Mouse (Mus musculus): ENCODE measurements around the gene Rsf1.

Rsf1 gene

GRCm38 (mm10) chr7:97631290-97631689 is 51.6 kb downstream of the Rsf1 start:
- no peak for DNase-seq (ENCODE audit: low read depth, low spot score)

GRCm38 (mm10) chr7:97632897-97633296 is 53.2 kb downstream of the Rsf1 start:
- no peak for DNase-seq (ENCODE audit: low read depth, low spot score)

- DNase-seq (ENCODE audit: low read depth, low spot score) = no peak
Observed at GRCm38 (mm10) chr7:97645060-97645459, 65.4 kb downstream of the Rsf1 start.

- no peak for DNase-seq (ENCODE audit: low read depth, low spot score)
Observed at GRCm38 (mm10) chr7:97647656-97648055, 68.0 kb downstream of the Rsf1 start.

- no peak for DNase-seq (ENCODE audit: low read depth, low spot score)
Observed at GRCm38 (mm10) chr7:97650729-97651128, 71.0 kb downstream of the Rsf1 start.

- no peak for DNase-seq (ENCODE audit: low read depth, low spot score)
Observed at GRCm38 (mm10) chr7:97656144-97656543, 76.5 kb downstream of the Rsf1 start.

GRCm38 (mm10) chr7:97661634-97662033 is 81.9 kb downstream of the Rsf1 start:
- no peak for DNase-seq (ENCODE audit: low read depth, low spot score)

- no peak for DNase-seq (ENCODE audit: low read depth, low spot score)
Observed at GRCm38 (mm10) chr7:97679239-97679638, 99.5 kb downstream of the Rsf1 start.

- no peak for DNase-seq (ENCODE audit: low read depth, low spot score)
Observed at GRCm38 (mm10) chr7:97687831-97688230, 108.1 kb downstream of the Rsf1 start.

GRCm38 (mm10) chr7:97695441-97695840 is 115.8 kb downstream of the Rsf1 start:
- no peak for DNase-seq (ENCODE audit: low read depth, low spot score)

GRCm38 (mm10) chr7:97696133-97696505 is 116.4 kb downstream of the Rsf1 start:
- DNase-seq (ENCODE audit: low read depth, low spot score) = no peak

GRCm38 (mm10) chr7:97696506-97697254 is 117.0 kb downstream of the Rsf1 start, which contains the start of gene Clns1a:
Gene Clns1a (plus strand): TSS chr7:97696634.
- DNase-seq (ENCODE audit: low read depth, low spot score) = peak; percentile 87

GRCm38 (mm10) chr7:97700173-97700572 is 120.5 kb downstream of the Rsf1 start:
- no peak for DNase-seq (ENCODE audit: low read depth, low spot score)

GRCm38 (mm10) chr7:97701106-97701505 is 121.4 kb downstream of the Rsf1 start:
- DNase-seq (ENCODE audit: low read depth, low spot score) = no peak

GRCm38 (mm10) chr7:97707123-97707522 is 127.4 kb downstream of the Rsf1 start:
- DNase-seq (ENCODE audit: low read depth, low spot score) = no peak

GRCm38 (mm10) chr7:97707809-97708208 is 128.1 kb downstream of the Rsf1 start:
- DNase-seq (ENCODE audit: low read depth, low spot score) = no peak

GRCm38 (mm10) chr7:97709204-97709603 is 129.5 kb downstream of the Rsf1 start:
- no peak for DNase-seq (ENCODE audit: low read depth, low spot score)

- no peak for DNase-seq (ENCODE audit: low read depth, low spot score)
Observed at GRCm38 (mm10) chr7:97714651-97715050, 135.0 kb downstream of the Rsf1 start.

- no peak for DNase-seq (ENCODE audit: low read depth, low spot score)
Observed at GRCm38 (mm10) chr7:97717326-97717725, 137.6 kb downstream of the Rsf1 start.

GRCm38 (mm10) chr7:97719078-97719477 is 139.4 kb downstream of the Rsf1 start:
- no peak for DNase-seq (ENCODE audit: low read depth, low spot score)

- no peak for DNase-seq (ENCODE audit: low read depth, low spot score)
Observed at GRCm38 (mm10) chr7:97720109-97720508, 140.4 kb downstream of the Rsf1 start.

GRCm38 (mm10) chr7:97722278-97722918 is 142.7 kb downstream of the Rsf1 start:
- DNase-seq (ENCODE audit: low read depth, low spot score) = peak; percentile 22
